Mouse (Mus musculus) myocyte (in vitro differentiated cells): ENCODE results near the gene Atoh8.

Experiments used
- E2F4 ChIP-seq: IDR thresholded peaks from one replicate; pipeline ENCODE4 v1.6.1; 2011; ENCODE audit warnings: mild to moderate bottlenecking, control low read depth, moderate library complexity; ENCODE audit not compliant: insufficient read depth
- MAX ChIP-seq: IDR thresholded peaks from one replicate; pipeline ENCODE4 v1.6.1; 2011; ENCODE audit warnings: low read depth, mild to moderate bottlenecking, control low read depth
- MYOD1 ChIP-seq, 3 experiments: IDR thresholded peaks; one replicate each; pipeline ENCODE4 v1.6.1; 2011; ENCODE audit warnings: control low read depth in 2 of 3, low read depth in 2 of 3, mild to moderate bottlenecking in 2 of 3, moderate library complexity in 1 of 3; ENCODE audit not compliant: insufficient read length in 2 of 3, control insufficient read depth in 1 of 3
- MYOG ChIP-seq, 3 experiments: IDR thresholded peaks; one replicate each; pipeline ENCODE4 v1.6.1; 2011; ENCODE audit warnings: control low read depth in 2 of 3, low read depth in 2 of 3, mild to moderate bottlenecking in 2 of 3; ENCODE audit not compliant: insufficient read length in 2 of 3, control insufficient read depth in 1 of 3, insufficient read depth in 1 of 3
- POLR2A ChIP-seq: IDR thresholded peaks from one replicate; pipeline ENCODE4 v1.6.1; 2011; ENCODE audit warnings: low read depth, mild to moderate bottlenecking, control low read depth, moderate library complexity; ENCODE audit not compliant: insufficient read length
- POLR2AphosphoS2 ChIP-seq: IDR thresholded peaks from one replicate; pipeline ENCODE4 v1.6.1; 2011; ENCODE audit warnings: low read depth, control low read depth; ENCODE audit not compliant: insufficient read length
- REST ChIP-seq: IDR thresholded peaks from one replicate; pipeline ENCODE4 v1.6.1; 2011; ENCODE audit warnings: mild to moderate bottlenecking, control low read depth, moderate library complexity; ENCODE audit not compliant: insufficient read depth, insufficient read length
- TCF12 ChIP-seq: IDR thresholded peaks from one replicate; pipeline ENCODE4 v1.6.1; 2011; ENCODE audit warnings: mild to moderate bottlenecking, control low read depth; ENCODE audit not compliant: poor library complexity, insufficient read depth, severe bottlenecking
- USF1 ChIP-seq: IDR thresholded peaks from one replicate; pipeline ENCODE4 v1.6.1; 2011; ENCODE audit warnings: low read depth, mild to moderate bottlenecking, control low read depth, moderate library complexity

- TF ChIP-seq TCF12 (no peak), MYOG (IDR thresholded peaks at IDR 0.05; ENCODE audit: control insufficient read depth in 1 of 3, insufficient read depth in 1 of 3, insufficient read length in 2 of 3, low read depth in 2 of 3) (no peak), POLR2A (no peak), POLR2AphosphoS2 (no peak), REST (no peak), MAX (no peak), USF1 (no peak), MYOD1 (IDR thresholded peaks at IDR 0.05; ENCODE audit: control insufficient read depth in 1 of 3, insufficient read length in 2 of 3, low read depth in 2 of 3) (no peak), E2F4 (no peak)
Observed at GRCm38 (mm10) chr6:72279505-72279904, 44.1 kb upstream of the Atoh8 start.
